Mouse (Mus musculus): Measurements from ENCODE around the gene Blcap.
"Not testable (repeated sequence)": the region's sequence is repeated elsewhere in the genome, so short reads cannot be mapped to it uniquely, and the experiment has no call there.

The Blcap gene

DNA sequence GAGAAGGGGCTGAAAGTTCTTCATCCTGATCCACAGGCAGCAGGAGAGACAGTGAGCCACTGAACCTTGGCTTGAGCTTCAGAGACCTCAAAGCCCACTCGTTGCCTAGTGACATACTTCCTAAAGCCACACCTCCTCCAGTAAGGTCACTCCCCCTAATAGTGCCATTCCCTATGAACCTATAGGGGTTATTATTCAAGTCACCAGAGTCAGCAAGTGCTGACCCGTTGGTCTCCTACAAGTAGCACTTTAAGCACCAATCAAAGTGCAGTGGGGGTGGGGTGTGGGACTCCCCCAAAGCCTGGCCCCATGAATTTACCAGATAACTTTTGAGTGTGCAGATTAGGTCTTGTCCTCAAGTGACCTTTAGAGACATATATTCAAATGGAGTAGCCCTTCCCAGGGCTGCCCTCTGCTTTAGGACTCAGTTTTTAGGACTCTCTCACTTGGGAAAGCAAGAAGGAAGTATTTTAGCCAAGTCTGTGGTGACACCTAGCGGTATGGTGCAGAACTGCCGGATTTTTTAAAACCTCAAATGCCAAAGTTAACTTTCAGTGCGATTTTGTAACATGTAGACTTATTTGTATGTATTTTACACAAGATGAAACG, at the start of gene Blcap:
TSS of gene Blcap (minus strand) at position 51 of the 609 bp plus-strand sequence.
- DNase-seq (ENCODE audit: low read depth) = peak; percentile 76

DNA sequence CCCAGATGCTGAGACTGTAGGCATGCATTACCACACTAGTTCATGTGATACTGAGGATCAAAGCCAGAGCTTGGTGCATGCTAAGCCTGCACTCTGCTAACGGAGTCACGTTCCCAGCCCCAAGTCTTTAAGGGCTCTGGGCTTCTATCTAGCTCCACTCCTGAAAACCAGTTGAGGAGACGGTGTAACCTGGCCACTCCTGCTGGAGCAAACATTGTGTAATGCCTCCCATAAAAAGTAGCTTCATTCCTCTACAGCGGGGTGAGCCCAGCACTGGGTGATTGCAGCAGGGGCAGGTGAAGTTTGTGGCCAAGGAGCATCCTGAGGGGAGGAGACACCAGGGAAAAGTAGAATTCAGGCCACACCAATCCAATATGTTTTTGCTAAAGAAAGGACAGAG, 47.3 kb upstream of the Blcap start:
- no peak for DNase-seq (ENCODE audit: low read depth)

DNA sequence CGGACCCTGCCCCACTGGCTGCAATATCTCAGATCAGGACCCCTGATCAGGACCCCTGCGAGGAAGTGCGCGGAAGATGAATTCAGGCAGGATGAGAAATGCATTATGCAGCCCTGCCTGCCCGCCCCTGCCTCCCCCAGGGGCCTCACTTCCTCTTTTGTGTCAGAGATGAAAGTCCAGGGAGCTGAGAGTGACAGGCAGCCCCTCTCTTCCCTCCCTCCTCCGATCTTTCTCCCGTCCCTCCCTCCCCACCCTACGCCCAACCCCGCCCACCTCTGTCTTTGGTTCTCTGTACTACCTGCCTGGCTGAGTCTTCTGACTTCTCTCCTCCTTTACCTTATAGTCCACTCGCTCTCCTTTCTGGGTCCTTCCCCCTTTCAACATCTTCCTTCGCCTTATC, 42.9 kb upstream of the Blcap start:
- DNase-seq (ENCODE audit: low read depth) = no peak

DNA sequence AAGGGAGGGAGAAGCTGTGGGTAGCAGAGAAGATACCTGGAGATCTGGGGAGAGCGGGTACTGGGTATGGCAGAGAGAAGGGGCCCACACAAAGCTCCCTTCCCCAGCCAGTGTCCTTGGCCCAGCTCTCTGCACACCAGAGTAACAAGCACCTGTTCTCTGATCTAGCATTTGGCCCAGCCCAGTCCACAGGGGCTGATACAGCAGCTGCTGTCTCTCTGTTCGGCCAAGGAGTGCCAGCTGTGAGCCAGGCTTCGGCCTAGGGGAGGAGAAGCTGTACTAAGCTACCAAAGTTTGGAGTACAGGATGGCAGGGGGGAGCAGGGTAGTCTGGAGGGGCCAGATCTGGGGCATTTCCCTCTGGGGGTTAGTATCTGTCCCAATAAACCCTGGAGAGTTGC, 40.7 kb upstream of the Blcap start:
- DNase-seq (ENCODE audit: low read depth) = no peak

DNA sequence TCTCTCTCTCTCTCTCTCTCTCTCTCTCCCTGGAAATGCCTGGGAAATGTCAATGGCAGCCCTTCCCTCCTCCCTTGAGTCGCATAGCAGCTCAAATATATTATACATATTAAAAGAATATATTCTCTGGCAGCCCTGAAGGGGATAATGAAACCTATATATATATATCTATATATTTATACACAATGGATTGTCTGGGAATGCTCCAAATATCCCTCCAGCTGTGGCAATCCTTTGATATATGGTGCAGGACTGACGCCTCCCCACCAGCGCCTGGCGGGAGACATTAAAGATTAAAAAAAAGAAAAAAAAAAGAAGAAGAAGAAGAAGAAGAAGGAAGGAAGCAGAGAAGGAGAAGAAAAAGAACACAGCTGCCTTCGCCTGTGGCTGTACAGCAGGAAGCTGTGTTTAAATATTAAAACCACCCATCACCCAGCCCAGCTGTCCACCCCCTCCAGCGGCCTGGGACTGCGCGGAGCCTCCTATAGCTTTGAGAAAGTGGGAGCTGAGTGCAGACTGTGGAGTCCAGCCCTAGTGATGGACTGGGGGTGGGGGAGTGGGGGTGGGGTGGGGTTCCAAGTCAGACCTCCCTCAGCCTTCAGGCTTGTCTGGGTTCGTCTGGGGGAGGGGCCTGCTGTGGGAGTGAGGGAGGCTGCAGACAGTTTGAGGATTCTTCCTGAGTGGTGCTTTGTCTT, 36.6 kb upstream of the Blcap start:
- DNase-seq (ENCODE audit: low read depth) = no peak

DNA sequence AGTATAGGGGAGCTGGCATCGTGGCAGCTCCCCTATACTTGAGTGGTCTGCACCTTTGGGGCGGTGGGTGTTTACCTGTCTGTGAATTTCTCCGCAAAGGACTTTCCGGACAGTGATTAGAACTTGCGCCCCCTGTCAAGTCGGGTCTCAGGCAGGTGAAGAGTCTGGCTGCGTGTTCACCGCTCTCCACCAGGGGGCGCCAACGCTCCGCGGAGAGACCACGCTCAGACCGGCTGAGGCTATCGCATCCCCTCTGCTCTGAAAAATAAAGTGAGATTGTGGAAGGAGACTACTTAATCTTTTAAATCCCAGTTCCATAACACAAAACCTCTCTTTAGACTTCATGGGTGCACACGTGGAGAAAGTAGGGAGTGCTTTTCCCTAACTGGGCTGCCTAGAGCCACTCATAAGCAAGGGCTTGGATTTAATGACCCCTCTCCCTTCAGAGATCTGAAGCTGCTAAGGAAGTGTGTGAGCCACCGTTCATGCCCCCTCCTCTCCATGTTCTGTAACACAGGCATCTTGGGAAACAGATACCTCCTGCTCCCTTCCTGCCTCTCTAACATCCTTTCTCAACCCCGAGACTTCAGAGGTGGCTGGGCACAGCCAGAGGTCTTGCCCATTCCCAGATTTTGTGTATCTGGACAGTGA, 34.1 kb upstream of the Blcap start:
- DNase-seq (ENCODE audit: low read depth) = peak; percentile 53

DNA sequence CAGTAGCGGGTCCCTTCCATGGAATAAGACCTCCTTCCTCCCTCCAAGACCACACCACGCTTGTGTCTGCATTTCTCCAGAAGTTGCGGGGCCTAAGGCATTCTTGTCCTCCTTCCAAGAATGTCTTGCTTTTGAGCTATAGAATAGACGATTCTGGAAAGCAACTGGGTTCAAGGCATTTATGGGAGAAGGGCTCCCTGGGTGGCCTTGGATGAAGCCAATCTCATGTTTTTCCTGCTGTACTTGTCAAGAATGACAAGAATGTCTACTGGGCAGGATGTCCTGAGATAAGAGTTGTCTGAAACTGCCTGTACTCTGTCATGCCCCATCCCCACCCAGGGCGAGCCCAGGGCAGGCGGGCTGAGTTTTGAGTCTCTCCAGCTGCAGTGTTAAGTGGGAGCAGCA, 30.4 kb upstream of the Blcap start:
- DNase-seq (ENCODE audit: low read depth) = no peak

DNA sequence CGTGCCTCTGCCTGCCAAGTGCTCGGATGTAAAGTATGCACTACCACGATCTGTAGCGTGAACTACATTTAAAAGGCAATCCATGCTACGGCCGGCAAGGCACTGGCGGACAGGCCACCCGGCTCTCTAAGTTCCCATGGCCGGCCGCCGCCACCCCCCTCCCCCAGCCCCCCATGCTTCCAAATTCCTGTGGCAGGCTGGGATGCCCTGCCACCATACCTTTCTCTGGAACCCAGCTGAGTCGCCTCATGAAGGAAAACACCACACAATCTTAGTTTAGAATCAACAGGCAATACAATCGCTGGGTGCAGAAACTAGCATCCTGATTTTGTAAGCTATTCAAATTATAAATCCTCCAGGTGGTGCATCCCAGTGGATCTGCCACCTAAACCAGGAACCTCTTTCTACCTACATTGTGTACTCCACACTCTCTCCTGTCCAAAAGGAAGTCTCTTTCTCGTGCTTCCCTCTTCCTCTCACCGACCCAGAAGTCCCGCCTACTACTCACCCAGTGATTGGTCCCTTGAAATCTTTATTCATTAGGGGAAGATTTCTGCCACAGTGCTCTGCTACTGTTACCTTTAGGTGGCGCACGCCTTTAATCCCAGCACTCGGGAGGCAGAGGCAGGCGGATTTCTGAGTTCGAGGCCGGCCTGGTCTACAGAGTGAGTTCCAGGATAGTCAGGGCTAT, 25.9 kb upstream of the Blcap start:
- peak; percentile 90 for DNase-seq (ENCODE audit: low read depth)

DNA sequence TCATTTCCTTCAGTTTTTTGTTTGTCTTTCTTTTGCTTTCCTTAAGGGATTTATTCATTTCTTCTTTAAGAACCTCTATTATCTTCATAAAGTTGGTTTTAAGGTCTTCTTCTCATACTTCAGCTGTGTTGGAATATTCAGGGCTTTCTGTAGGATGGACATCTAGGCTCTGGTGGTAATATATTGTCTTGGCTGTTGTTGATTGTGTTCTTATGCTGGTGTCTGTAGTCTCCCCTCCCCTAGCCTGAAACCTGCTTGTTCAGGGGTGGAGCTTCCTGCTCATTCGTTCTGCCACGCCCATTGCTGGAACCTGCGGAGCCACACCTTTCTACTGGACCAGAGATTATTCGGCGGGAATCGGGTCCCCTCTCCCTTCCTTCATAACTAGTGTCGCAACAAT, 14.3 kb upstream of the Blcap start:
- not testable (repeated sequence) for DNase-seq (ENCODE audit: low read depth)

DNA sequence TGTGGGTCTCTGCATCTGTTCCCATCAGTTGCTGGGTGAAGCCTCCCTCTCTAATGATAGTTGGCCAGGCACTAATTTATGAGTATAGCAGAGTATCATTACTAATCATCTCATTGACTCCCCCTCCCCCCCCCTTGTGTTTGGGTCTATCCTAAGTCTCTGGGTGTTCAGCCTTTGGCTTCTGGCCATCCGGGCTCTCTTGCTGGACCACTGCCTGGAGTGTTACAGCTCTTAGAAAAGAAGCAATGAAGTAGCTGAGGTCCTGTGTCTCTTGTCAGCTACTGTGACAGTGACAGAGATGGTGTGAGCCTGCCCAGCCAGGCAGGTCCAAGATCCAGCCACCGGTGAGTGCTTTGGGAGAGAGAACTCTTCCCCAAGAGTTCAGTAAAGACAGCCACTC, 1.7 kb upstream of the Blcap start:
- no peak for DNase-seq (ENCODE audit: low read depth)

DNA sequence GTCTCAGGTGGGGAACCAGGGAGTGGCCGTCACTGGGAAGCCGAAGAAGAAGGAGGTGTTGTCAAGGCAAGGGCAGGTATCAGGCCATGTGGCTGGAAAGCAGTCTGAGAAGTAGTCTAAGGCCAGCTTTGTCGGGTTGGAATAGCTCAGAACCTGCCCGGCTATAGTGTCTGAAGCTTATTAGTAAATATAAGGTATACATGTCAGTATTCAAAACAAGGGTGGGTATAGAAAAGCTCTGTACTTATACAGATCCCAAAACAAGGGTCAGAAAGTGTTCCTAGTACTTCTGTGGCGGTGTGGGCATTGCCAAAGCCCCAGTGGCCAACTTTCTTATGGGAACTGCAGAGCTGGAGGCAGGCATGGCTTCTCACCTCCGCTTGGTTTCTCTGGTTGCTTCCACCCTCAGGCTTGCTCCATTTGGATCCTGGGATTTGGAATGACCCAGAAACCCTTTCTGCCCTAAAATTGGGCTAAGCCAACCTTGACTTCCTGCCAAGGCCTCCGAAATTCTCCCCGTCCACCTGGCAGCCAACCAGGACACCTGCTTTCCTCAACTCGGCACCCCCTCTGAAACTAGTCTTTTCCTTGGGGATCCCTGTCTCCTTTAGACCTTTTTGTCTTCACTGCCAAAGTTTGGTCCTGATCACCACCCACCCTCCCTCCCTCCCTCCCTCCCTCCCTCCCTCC, 1.1 kb downstream of the Blcap start:
- DNase-seq (ENCODE audit: low read depth) = no peak

DNA sequence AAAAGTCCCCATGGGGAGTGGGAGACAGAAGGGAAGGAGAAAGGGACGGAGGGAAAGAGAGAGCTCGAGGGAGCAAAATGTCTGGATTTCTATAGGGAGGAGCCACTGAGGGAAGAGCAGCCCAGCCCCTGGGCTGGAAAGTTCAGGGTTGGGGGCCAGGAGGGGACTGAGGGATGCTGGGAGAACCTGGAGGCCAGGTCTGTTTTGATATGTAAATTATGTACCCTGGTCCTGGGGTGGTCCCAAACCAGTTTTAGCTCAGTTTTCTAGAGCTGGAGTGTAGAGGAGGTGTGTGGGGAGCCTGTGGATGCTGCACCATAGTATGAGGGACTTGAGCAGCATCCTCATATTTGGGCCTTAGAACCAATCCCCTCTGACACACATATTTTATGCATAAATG, 2.2 kb downstream of the Blcap start:
- DNase-seq (ENCODE audit: low read depth) = no peak

DNA sequence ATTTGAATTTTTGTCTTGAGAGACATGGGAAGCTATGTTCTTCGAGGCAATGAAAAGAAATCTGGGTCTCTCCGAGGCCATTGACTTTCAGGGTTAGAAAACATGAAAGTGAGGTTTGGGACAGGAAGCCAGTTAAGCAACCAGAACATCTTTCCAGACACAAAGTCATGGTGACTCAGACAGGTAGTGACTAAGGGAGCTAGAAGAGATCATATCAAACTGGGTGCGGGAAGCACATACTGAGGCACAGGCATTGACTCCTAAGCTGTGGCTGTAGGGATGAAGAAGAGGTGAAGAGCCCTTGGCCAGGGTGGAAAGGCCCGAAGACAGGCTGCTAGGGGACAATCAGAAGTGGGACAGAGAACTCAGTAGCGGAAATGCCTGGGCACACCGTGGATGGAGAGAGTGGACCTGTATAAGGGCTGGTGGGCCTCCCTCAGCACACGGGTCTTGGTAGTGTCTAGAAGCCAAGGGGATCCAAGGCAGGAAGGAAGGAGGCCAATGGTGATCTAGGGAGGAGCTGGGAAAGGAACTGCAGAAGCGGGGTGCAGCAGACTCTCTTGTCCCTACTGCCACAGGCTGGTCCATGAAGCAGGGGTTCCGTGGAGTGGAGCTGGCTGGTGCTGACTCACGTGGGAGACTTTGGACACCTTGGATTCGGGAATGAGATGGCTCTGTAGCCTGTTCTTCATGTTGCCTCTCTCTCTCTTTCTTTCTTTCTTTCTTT, 3.7 kb downstream of the Blcap start:
- DNase-seq (ENCODE audit: low read depth) = peak; percentile 96

DNA sequence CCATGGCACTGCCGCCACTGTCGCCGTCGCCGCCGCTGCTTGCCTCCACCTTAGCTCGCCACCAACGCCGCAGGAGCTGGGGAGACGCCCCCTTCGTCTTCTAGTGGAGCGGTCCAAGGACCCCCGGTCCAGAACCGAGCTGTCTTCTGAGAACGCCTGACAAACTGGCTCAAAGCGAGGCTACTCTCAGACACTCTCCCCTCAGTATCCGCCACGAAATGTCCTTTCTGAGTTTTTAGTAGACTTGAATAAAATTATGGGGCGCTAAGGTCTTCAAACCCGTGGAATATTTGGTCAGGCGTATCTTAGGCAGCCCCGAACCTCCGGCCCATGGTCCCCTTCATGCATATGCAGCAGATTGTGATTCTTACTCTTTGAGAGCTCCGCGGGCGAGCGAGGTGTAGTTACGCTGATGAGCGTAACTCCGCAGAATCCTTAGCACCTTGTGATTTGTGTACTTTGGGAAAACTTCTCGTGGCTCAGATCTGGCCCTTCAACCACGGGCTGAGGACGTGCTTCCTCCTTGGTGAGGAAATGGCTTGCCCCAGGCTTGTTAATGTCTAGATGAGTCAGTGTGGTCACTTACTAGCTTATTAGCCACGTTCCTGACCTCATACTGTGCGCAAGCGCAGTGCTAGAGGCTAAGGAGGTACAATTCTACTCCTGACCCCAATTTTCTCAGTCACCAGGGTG, 4.7 kb downstream of the Blcap start:
- DNase-seq (ENCODE audit: low read depth) = peak; percentile 97

DNA sequence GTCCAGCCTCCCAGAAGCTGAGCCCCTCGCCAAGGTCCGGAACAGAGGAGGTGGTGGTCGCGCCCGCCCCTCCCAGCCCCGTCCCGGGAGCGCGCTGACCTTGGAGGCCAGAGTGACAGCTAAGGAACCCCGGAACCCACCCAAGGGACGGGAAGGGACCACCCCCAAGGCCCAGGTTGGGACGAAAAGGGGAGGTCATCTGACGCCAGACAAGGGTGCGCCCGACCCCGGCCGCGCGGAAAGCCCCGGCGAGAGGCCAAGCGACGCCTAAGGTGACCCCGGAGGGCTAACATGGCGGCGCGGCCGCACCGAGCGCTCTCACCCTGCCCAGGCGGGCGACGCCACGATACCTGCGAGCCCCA, 5.2 kb downstream of the Blcap start:
- DNase-seq (ENCODE audit: low read depth) = no peak

DNA sequence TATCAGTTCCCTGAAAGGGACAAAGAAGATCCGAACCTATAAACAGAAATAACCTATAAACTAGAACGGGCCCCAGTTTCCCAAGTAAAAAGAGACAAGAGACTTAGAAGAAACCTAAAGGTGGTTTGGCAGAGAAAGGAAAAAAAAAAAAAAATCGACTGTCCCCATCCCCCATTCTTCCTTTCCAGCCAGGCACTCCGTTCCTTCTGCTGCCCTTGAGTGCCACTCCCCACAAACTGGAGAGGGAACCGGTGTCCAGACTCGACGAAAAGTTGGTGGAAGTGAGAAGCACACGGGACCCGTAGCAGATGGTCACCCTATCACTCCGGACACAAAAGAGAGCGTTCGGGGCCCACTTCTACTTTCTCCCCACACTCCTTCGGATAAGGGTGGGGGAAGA, 5.6 kb downstream of the Blcap start:
- DNase-seq (ENCODE audit: low read depth) = peak; percentile 22

DNA sequence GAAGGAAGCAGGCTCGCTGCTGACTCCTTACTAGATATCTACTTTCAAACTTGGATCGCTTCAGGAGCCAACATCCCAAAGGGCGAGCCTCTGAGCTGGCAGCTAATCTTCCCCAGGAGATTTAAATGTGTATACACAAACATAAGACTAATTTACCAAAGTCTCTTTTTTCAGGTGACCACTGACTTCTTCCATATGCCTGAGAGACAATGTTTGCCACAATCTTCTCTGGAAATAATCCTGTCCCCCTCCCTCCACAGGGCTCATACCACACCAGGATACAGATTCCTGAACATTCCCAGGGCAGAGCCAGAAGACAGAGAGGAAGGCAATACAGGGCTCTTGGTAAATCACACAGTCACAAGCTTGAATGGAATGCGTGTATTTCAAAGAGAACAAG, 6.4 kb downstream of the Blcap start:
- no peak for DNase-seq (ENCODE audit: low read depth)

DNA sequence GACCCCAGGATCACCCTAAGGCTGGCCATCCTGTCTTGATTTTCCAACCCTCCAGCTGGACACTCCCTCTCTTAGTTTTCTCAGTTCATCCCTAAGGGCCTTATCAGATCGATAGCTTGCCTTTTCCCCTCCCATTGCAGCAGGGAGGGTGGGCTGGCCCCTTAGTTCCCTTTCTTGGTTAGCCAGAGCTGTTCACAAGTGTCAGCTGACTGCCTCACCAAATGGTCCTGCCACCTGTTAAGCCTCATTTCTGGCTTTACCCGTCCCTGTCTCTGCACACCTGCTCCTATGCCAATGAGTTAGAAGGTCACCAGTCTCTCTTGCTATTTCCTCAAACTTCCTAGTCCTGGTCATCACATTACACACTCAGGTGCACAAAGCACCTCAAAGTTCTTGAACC, 8.0 kb downstream of the Blcap start:
- no peak for DNase-seq (ENCODE audit: low read depth)

DNA sequence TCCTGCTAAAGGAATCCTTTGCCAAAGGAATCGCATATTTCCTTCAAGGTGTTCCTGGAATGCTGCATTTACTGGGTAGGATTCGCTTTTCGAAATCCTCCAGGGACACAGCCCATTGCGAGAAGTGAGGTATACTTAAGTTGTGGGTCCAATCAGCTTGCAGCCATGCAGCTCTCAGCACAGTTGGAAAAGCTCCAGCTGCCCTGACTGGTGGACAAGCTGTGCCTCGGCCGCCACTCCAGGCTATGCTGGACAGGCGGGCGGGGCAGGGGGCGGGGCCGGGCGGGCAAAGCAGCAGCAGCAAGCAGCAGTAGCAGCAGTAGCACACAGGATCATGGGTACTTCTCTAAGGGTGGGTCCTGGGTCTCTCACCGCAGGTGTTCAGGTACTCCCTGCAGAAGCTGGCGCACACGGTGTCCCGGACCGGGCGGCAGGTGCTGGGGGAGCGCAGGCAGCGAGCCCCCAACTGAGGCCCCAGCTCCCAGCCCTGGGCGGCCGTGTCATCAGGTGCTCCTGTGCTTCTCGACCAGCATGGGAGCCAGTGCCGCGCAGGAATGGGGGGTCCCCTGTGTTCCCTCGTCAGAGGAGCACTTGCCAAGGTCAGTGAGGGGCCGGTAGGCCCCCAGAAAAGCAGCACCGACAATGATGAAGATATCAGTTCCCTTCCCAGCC, 9.8 kb downstream of the Blcap start:
- peak; percentile 26 for DNase-seq (ENCODE audit: low read depth)

DNA sequence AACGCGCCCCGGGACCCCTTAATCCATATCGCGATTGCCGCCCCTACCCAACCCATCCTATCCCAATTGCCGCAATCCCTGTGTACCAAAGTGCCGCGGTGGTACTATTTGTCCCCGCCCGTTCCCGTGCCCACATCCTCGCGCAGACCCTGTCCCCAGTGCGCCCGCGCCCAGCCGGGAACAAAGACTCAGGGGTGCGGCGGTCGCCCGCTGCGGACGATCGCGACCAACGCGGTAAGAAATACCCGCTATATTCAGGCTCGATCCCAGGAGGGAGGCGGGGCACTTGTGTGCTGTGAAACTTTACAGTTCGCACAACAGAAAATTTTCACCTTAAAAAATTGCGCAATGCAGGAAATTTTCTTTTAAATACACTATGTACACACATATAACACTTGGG, 10.8 kb downstream of the Blcap start:
- DNase-seq (ENCODE audit: low read depth) = no peak

DNA sequence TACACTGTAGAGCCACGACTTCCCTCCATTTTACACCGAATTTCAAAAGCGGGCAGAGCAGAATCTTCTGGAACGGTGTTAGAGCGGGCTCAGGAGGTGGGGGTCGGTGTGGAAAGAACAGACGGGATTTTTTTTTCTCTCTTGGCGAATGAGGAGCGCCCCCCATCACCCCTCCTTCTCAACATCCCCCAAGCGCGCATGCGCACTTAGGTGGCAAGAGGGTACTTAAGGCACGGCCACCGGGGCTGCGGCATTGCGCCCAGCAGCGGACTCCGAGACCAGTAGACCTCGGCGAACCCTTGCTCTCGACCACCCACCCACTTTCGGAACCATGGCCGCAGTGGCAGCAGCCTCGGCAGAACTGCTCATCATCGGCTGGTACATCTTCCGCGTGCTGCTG, 11.2 kb downstream of the Blcap start, which contains the start of gene Nnat:
TSS of gene Nnat (plus strand) at position 221 of the 400 bp plus-strand sequence.
- no peak for DNase-seq (ENCODE audit: low read depth)

Data from 416B (cell line).